Mouse (Mus musculus): ENCODE data around the gene Olfr1494.

Olfr1494 gene

DNA sequence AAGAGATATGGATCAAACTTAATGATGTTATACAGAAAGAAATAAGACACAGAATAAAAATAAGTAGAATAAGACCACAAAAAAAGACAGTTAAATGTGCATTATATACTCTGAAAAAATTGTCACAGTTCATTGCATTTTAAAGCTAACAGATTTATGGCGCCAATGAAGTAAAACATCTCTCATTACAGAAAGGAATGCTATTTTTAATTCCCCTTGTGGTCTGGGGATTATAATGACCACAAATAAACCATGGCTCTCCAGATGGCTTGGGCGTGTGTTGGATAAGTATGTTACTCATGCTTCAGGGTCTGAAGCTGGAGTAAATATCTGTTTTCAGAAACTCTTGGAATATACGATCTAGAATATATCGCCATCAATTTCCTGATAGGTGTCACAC lies at the start of gene Olfr1494:
Olfr1494 (plus strand) TSS at position 301 of the 400 bp plus-strand sequence.
- DNase-seq, result no peak

DNA sequence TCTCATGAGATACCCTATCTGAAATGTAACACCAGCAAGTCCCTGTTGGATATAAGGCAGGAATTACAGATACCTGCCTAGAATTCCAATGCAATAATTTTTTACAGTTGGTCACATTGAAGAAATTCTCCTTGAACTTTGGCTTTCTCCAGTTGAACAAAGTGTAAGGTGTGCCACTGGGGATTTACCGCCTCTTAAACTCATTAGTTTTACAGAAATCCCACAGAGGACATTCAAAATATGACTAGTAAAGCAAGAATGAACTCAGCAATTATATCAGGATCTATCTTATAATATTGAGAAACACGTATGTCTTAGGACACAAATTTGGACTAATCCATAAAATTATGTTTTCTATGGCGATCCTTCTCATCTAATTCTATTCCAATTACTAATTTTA lies 42.6 kb upstream of the Olfr1494 start, which contains the start of gene Olfr1491:
Olfr1491 (plus strand) TSS at position 301 of the 400 bp plus-strand sequence.
- DNase-seq, result no peak

DNA sequence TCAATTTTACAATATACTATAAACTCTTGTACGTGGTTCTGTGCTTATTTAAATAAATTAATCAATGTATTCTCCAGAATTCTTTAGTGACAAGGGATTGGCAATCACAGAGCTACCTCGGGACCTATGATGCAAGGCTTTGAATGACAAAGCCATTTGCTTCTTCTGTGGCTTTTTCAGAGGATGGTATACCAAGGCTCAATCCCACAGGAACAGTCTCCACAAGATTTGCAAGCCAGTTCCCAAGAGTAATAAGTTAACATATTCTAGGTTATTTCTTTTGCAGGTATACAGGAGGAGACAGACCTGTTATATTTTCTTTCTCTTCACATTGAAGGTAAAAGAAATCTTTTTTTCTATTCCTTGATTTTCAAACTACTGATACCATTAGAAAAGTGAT lies 16.6 kb upstream of the Olfr1494 start, which contains the start of gene Olfr1493-ps1:
Olfr1493-ps1 (plus strand) TSS at position 301 of the 400 bp plus-strand sequence.
- DNase-seq, result no peak

DNA sequence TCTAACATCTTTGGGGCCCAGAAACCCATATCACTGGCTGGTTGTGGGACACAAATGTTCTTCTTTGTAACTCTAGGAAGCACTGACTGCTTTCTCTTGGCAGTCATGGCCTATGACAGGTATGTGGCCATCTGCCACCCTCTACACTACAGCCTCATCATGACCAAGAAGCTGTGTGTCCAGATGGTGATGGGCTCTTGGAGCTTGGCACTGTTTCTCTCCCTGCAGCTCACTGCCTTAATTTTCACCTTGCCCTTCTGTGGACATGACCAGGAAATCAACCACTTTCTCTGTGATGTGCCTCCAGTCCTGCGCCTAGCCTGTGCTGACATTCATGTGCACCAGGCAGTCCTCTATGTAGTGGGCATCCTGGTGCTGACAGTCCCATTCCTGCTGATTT lies 9.8 kb downstream of the Olfr1494 start:
- no peak for DNase-seq

DNA sequence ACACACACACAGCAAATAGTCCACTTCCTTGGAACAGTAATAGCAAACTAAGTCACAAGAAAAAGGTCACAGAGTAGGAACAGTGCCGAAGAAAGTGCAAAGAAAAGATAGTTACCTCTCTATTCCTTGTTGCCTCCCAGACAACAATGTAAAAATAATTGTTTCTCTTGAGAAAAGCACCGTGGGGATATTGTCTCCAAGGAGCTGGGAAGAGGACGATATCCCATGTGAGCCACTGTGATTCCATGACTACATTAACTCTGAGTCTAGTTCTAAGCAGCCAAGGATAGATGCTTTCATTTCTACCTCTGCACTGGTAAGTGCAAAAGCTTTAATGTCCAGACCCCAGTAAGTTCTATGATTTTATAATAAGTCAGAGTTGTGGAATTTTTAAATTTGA lies 24.8 kb downstream of the Olfr1494 start, which contains the start of gene Olfr1495:
Olfr1495 (plus strand) TSS at position 301 of the 400 bp plus-strand sequence.
- no peak for DNase-seq

DNA sequence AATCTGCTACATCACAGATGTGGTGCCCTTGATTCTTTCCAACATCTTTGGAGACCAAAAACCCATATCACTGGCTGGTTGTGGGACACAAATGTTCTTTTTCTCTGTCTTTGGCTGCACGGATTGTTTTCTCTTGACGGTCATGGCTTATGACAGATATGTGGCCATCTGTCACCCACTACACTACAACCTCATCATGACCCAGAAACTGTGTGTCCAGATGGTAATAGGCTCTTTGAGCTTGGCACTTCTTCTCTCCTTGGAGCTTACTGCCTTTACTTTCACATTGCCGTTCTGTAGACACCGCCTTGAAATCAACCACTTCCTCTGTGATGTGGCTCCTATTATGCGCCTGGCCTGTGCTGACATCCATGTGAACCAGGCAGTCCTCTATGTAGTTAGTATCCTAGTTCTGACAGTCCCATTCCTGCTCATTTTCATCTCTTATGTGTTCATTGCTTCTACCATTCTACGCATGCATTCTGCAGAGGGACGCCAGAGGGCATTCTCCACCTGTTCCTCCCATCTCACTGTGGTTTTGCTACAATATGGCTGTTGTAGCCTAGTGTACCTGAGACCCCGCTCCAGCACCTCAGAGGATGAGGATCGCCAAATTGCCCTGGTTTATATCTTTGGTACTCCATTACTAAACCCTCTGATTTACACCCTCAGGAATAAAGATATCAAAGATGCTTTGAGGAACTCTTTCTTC lies 29.2 kb downstream of the Olfr1494 start:
- no peak for DNase-seq

DNA sequence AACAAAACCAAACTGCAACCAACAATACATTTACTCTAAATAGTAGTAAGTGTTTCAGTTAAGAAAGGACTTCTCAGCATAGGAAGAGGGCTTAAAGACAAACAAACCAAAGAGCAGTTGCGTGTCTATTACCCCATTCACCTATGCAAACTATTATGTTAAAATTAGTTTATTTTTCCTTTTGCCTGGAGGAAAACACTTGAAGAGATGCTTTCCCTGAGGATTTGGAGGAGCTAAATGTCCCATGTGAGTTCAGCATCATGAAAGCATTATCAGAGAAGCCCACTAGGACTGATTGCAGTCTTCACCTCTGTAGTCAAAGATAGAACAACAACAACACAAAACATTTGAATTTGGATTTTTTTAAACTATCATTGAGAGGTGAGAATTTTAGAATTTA lies 38.0 kb downstream of the Olfr1494 start, which contains the start of gene Olfr1496:
Olfr1496 (plus strand) TSS at position 301 of the 400 bp plus-strand sequence.
- DNase-seq, result no peak

DNA sequence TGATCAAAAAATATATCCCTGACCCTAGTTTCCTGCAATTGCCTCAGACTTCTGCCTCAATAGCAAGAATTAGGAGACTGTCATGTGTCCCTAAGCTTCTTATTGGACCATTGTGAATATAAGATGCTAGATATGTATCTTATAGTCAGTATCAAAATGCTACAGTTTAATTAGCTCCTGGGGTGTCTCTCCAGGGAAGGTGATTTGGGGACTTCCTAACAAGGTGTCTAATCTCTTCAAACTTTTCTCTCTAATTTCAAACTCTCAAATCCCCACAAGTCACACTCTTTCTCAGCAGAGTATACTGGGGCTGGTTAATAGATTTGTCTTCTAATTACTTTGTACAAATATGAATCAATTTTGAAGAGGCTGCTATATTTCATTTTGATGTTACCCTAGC lies 58.6 kb downstream of the Olfr1494 start, which contains the start of gene Olfr1497:
Olfr1497 (minus strand) TSS at position 101 of the 400 bp plus-strand sequence.
- no peak for DNase-seq

Measured in B cell, adult 2 months (primary cell).